Mouse (Mus musculus) liver (tissue): ENCODE measurements around the gene Slc7a1.
"Not testable (repeated sequence)": the region's sequence is repeated elsewhere in the genome, so short reads cannot be mapped to it uniquely, and the experiment has no call there.

Experiments used
- DNase-seq: peaks from one replicate; pipeline ENCODE4 v3.0.0-alpha.2; 2020; ENCODE audit warnings: mixed read lengths

The Slc7a1 gene

GRCm38 (mm10) chr5:148366455-148366854 is 33.2 kb downstream of the Slc7a1 start:
- DNase-seq = no peak

GRCm38 (mm10) chr5:148363441-148364113 is 36.1 kb downstream of the Slc7a1 start:
- DNase-seq = no peak

GRCm38 (mm10) chr5:148362296-148362695 is 37.4 kb downstream of the Slc7a1 start:
- no peak for DNase-seq

- DNase-seq = no peak
Measured at GRCm38 (mm10) chr5:148361759-148362010, 38.0 kb downstream of the Slc7a1 start.

- DNase-seq = peak; percentile 49
Measured at GRCm38 (mm10) chr5:148360922-148361758, 38.6 kb downstream of the Slc7a1 start.

- no peak for DNase-seq
Measured at GRCm38 (mm10) chr5:148359131-148359530, 40.6 kb downstream of the Slc7a1 start.

GRCm38 (mm10) chr5:148357168-148357567 is 42.5 kb downstream of the Slc7a1 start:
- no peak for DNase-seq

GRCm38 (mm10) chr5:148355822-148356221 is 43.9 kb downstream of the Slc7a1 start:
- DNase-seq = no peak

- DNase-seq = no peak
Measured at GRCm38 (mm10) chr5:148354536-148354935, 45.2 kb downstream of the Slc7a1 start.

- DNase-seq = no peak
Measured at GRCm38 (mm10) chr5:148353429-148353828, 46.3 kb downstream of the Slc7a1 start.

- no peak for DNase-seq
Measured at GRCm38 (mm10) chr5:148349327-148350011, 50.2 kb downstream of the Slc7a1 start.

- DNase-seq = no peak
Measured at GRCm38 (mm10) chr5:148348153-148348552, 51.6 kb downstream of the Slc7a1 start.

GRCm38 (mm10) chr5:148346543-148346942 is 53.2 kb downstream of the Slc7a1 start:
- DNase-seq = no peak

GRCm38 (mm10) chr5:148344374-148344773 is 55.3 kb downstream of the Slc7a1 start:
- DNase-seq = no peak

GRCm38 (mm10) chr5:148342061-148342741 is 57.5 kb downstream of the Slc7a1 start:
- DNase-seq = peak; percentile 34

GRCm38 (mm10) chr5:148339126-148339525 is 60.6 kb downstream of the Slc7a1 start:
- DNase-seq = no peak

- DNase-seq = peak; percentile 57
Measured at GRCm38 (mm10) chr5:148332622-148332974, 67.1 kb downstream of the Slc7a1 start.

GRCm38 (mm10) chr5:148331926-148332621 is 67.6 kb downstream of the Slc7a1 start:
- DNase-seq = no peak

- no peak for DNase-seq
Measured at GRCm38 (mm10) chr5:148331229-148331776, 68.4 kb downstream of the Slc7a1 start.

- no peak for DNase-seq
Measured at GRCm38 (mm10) chr5:148328982-148329381, 70.7 kb downstream of the Slc7a1 start.

GRCm38 (mm10) chr5:148326295-148326694 is 73.4 kb downstream of the Slc7a1 start:
- DNase-seq = not testable (repeated sequence)

GRCm38 (mm10) chr5:148325317-148325885 is 74.3 kb downstream of the Slc7a1 start:
- peak; percentile 43 for DNase-seq
